Mouse (Mus musculus): ENCODE results near the gene Sv2a.

GRCm38 (mm10) chr3:96178427-96178826, 2.5 kb upstream of the Sv2a start:
- TF ChIP-seq CTCF (IDR thresholded peaks at IDR 0.05; ENCODE audit: low read depth) (no peak), EP300 (optimal IDR thresholded peaks at IDR 0.05) (no peak)
